Mouse (Mus musculus) forebrain, embryonic 13.5 days (tissue): ENCODE measurements around the gene Gm29427. TPM values are rescaled to one million over a fixed set of nuclear protein-coding genes. Genes with fewer than 3 reads are reported as not detected.

Source experiments
- ATAC-seq: fragments of 200-750 bp; cut with Nextera tagmentation; 2 replicates; pipeline ENCODE4 v1.8.0; 2017
- H3K27ac ChIP-seq: fragments of 300-500 bp; sonication (generic); 2 replicates; pipeline ENCODE4 v1.5.1; 2015; ENCODE audit warnings: inconsistent platforms, mild to moderate bottlenecking, moderate library complexity
- H3K27me3 ChIP-seq: fragments of 300-500 bp; sonication (generic); 2 replicates; pipeline ENCODE4 v1.6.1; 2015; ENCODE audit warnings: mild to moderate bottlenecking, inconsistent platforms
- H3K36me3 ChIP-seq: fragments of 300-500 bp; sonication (generic); 2 replicates; pipeline ENCODE4 v1.6.1; 2015; ENCODE audit warnings: mild to moderate bottlenecking, inconsistent platforms; ENCODE audit not compliant: poor library complexity, severe bottlenecking
- H3K4me1 ChIP-seq: fragments of 300-500 bp; sonication (generic); 2 replicates; pipeline ENCODE4 v1.6.1; 2015; ENCODE audit warnings: inconsistent platforms
- H3K4me2 ChIP-seq: fragments of 300-500 bp; sonication (generic); 2 replicates; pipeline ENCODE4 v1.6.1; 2015; ENCODE audit warnings: inconsistent platforms, mild to moderate bottlenecking, moderate library complexity
- H3K4me3 ChIP-seq: fragments of 300-500 bp; sonication (generic); 2 replicates; pipeline ENCODE4 v1.5.1; 2015; ENCODE audit warnings: mild to moderate bottlenecking, inconsistent platforms
- H3K9ac ChIP-seq: fragments of 300-500 bp; sonication (generic); 2 replicates; pipeline ENCODE4 v1.6.1; 2015; ENCODE audit warnings: mild to moderate bottlenecking, inconsistent platforms
- H3K9me3 ChIP-seq: fragments of 300-500 bp; sonication (generic); replicated peaks from 2 replicates; pipeline ENCODE4 v1.6.1; 2016; ENCODE audit warnings: inconsistent platforms
- WGBS: fragments of 180-500 bp; shearing (Covaris S2); methylation state at CpG from one replicate; pipeline ENCODE4 v1.1.7; 2015; 5-methylcytosine and 5-hydroxymethylcytosine counted together
- polyA plus RNA-seq: library from polyadenylated mRNA; unstranded; fragments of >200 nt; fragmentation: Nextera tagmentation; extraction: Ambion mirVana; gene quantifications from 2 replicates; pipeline ENCODE4 v1.2.1, GENCODE M21; 2015

The Gm29427 gene
- not detected in 2 replicates for polyA plus RNA-seq

GRCm38 (mm10) chr1:130715561-130716217 is at the start of gene Gm29427:
Gene Gm29427 (minus strand): TSS chr1:130715799.
- H3K27ac ChIP-seq: peak within 1 kb of the TSS; percentile 78
- H3K4me1 ChIP-seq: peaks cover 18% of the 10 kb centered on the region
- peak; percentile 92 for ATAC-seq
- no peaks in the 10 kb centered on the region for H3K27me3 ChIP-seq
- H3K4me3 ChIP-seq: peak within 1 kb of the TSS; percentile 87
- H3K9ac ChIP-seq: peak within 1 kb of the TSS; percentile 96
- peak within 1 kb of the TSS; percentile 86 for H3K4me2 ChIP-seq
- no peaks in the 10 kb centered on the region for H3K9me3 ChIP-seq
- H3K36me3 ChIP-seq: peaks cover 10% of the 10 kb centered on the region; the same call in 1 of the 2 replicates
- under 1% methylated on average over 35 of the region's 38 CpGs for WGBS

DNA sequence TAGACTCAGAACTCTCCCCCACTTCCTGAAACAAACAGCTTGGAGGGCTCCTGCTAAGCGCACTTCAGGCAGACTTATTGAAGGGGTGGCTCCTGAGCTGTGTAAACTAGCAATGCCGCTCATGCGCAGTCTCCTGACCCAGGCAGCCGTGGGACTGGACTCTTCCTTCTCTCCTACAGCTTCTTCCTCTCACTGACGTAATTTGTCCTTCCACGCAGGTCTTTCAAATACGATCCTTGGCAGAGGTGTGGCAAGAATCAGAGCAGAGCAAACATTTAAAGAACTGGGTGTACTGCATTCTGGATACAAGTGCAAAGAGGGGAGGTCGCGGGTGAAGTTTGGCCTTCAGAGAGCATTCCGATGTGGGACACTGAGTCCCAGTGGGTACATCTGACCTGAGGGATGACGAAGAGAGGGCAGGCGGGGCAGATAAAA is 48.4 kb upstream of the Gm29427 start:
- no peak for ATAC-seq
- Histone ChIP-seq H3K4me1 (no peaks in the 10 kb centered on the region), H3K9me3 (no peaks in the 10 kb centered on the region), H3K4me3 (no peak overlapping the region), H3K36me3 (no peaks in the 10 kb centered on the region), H3K9ac (no peak overlapping the region), H3K27ac (no peak overlapping the region), H3K4me2 (no peak overlapping the region), H3K27me3 (no peaks in the 10 kb centered on the region)
- 92% methylated on average over 12 of the region's 12 CpGs for WGBS

- no peak for ATAC-seq
- Histone ChIP-seq H3K27ac (no peak overlapping the region), H3K4me3 (no peak overlapping the region), H3K9me3 (no peaks in the 10 kb centered on the region), H3K4me2 (no peak overlapping the region), H3K27me3 (no peaks in the 10 kb centered on the region), H3K36me3 (no peaks in the 10 kb centered on the region), H3K9ac (no peak overlapping the region), H3K4me1 (no peaks in the 10 kb centered on the region)
- WGBS: 82% methylated on average over 3 of the region's 3 CpGs
Measured at GRCm38 (mm10) chr1:130762045-130762760, 46.6 kb upstream of the Gm29427 start.

DNA sequence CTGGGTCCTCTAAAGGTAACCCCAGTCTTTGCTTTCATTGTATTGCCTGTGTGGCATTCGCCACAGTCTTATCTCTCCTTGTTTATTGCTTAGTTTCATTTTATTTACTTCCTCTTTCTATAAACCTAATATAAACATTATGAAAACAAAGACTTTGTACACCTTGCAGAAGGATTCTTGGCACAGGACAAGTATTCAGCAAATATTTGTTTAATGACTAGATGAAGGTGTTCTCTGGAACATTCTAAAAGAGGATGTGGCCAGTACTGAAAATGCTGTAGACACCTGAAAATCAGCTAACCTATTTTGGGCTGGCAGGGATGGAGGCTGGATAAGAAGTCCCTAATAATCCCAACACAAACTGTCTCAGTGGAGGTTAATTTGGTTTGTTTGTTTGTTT is 46.0 kb upstream of the Gm29427 start:
- Histone ChIP-seq H3K9me3 (no peaks in the 10 kb centered on the region), H3K4me2 (no peak overlapping the region), H3K27ac (no peak overlapping the region), H3K36me3 (no peaks in the 10 kb centered on the region), H3K4me1 (no peaks in the 10 kb centered on the region), H3K27me3 (no peaks in the 10 kb centered on the region), H3K4me3 (no peak overlapping the region), H3K9ac (no peak overlapping the region)
- no peak for ATAC-seq
- 82% methylated on average over 1 of the region's 1 CpGs for WGBS

DNA sequence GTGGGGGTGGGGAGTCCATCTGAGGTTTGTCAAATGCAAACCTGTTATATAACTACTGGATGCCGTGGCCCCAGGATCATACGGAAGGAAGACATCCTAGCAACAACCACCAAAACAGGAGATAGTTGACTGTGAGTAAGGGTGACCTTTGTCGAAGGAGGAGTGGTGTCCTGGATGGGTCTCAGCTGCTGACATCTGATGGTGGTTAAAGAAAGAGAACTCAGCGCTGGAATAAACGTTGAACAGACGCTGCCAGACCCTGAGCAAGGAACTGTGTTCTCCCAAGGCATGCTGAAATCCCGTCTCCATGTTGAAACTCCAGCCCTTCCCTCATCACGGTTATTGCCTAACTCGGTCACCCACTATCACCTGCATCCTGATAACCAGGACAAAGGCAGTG is 44.1 kb upstream of the Gm29427 start:
- Histone ChIP-seq H3K36me3 (no peaks in the 10 kb centered on the region), H3K4me2 (no peak overlapping the region), H3K4me1 (no peaks in the 10 kb centered on the region), H3K9me3 (no peaks in the 10 kb centered on the region), H3K4me3 (no peak overlapping the region), H3K27me3 (no peaks in the 10 kb centered on the region), H3K9ac (no peak overlapping the region), H3K27ac (no peak overlapping the region)
- WGBS: 90% methylated on average over 9 of the region's 9 CpGs
- ATAC-seq: no peak

DNA sequence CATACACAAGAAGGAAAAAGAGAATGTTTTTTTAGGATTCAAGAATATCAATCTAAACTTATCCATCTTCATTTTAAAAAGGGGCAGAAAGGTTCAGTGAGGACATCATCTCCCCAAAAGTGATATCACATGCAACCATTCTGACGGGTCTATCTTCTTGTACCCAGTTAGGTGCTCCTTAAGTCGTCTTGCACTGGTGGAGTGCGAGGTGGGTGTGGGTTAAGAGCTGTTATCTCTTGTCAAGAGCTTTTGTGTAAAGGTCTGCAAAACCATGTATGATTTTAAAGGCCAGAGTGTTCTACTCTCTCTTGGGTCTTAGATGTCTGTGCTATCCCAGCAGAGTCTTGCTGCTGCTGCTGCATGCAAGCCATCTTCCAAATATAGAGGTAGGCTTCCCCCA is 31.2 kb upstream of the Gm29427 start:
- H3K4me3 ChIP-seq: no peak overlapping the region
- H3K4me2 ChIP-seq: no peak overlapping the region
- H3K4me1 ChIP-seq: no peaks in the 10 kb centered on the region
- no peak for ATAC-seq
- no peaks in the 10 kb centered on the region for H3K27me3 ChIP-seq
- no peak overlapping the region for H3K27ac ChIP-seq
- H3K36me3 ChIP-seq: no peaks in the 10 kb centered on the region
- H3K9me3 ChIP-seq: no peaks in the 10 kb centered on the region
- H3K9ac ChIP-seq: no peak overlapping the region
- WGBS: 86% methylated on average over 3 of the region's 3 CpGs

DNA sequence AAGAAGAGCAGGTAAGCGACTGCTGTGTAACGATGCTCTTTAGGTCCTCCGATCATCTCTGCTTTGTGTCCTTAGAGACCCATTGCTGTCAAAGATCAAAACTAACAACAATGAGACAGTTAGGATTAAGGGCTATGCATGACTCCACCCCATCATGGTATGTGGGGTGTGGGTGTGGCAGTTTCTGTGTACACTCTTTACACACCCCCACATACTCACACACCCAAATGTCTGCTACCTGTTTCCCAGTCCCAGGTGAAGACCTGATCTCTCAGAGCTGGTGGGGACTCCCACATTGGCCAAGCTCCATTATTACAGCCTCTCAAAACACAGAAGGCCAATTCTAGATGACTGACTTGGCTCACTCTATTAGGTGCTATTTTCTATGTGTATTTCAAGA is 30.0 kb upstream of the Gm29427 start:
- WGBS: 97% methylated on average over 3 of the region's 3 CpGs
- Histone ChIP-seq H3K27me3 (no peaks in the 10 kb centered on the region), H3K27ac (no peak overlapping the region), H3K4me2 (no peak overlapping the region), H3K9me3 (no peaks in the 10 kb centered on the region), H3K4me3 (no peak overlapping the region), H3K4me1 (no peaks in the 10 kb centered on the region), H3K9ac (no peak overlapping the region), H3K36me3 (no peaks in the 10 kb centered on the region)
- no peak for ATAC-seq

GRCm38 (mm10) chr1:130744961-130745360 is 29.4 kb upstream of the Gm29427 start:
- Histone ChIP-seq H3K36me3 (no peaks in the 10 kb centered on the region), H3K4me1 (no peaks in the 10 kb centered on the region), H3K4me2 (no peak overlapping the region), H3K4me3 (no peak overlapping the region), H3K27ac (no peak overlapping the region), H3K9ac (no peak overlapping the region), H3K9me3 (no peaks in the 10 kb centered on the region), H3K27me3 (no peaks in the 10 kb centered on the region)
- ATAC-seq: no peak
- WGBS: 85% methylated on average over 5 of the region's 5 CpGs

- Histone ChIP-seq H3K4me3 (no peak overlapping the region), H3K27ac (no peak overlapping the region), H3K27me3 (no peaks in the 10 kb centered on the region), H3K4me1 (no peaks in the 10 kb centered on the region), H3K36me3 (no peaks in the 10 kb centered on the region), H3K9me3 (no peaks in the 10 kb centered on the region), H3K4me2 (no peak overlapping the region), H3K9ac (no peak overlapping the region)
- WGBS: 80% methylated on average over 2 of the region's 2 CpGs
- no peak for ATAC-seq
Measured at GRCm38 (mm10) chr1:130744217-130744616, 28.6 kb upstream of the Gm29427 start.

DNA sequence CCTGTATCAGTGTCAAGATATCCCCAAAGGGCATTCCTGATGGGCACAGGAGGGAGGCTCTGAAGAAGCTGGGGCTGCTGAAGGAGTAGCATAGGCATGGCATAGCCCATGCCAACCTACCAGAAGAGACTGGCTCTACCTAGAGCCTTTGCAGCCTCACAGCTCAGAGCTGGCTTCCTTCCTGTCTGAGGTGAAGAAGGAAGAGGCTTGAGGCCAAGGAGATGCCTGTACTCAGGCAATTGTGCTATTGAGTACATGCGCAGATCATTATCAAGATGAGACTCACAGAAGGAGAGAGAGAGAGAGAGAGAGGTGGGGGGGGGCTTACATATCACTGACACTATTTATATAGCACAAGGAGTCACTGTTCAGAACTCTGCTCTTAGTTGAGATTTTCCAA is 28.2 kb upstream of the Gm29427 start:
- no peak for ATAC-seq
- H3K4me2 ChIP-seq: no peak overlapping the region
- no peaks in the 10 kb centered on the region for H3K9me3 ChIP-seq
- WGBS: 100% methylated on average over 1 of the region's 1 CpGs
- no peaks in the 10 kb centered on the region for H3K27me3 ChIP-seq
- H3K36me3 ChIP-seq: no peaks in the 10 kb centered on the region
- H3K9ac ChIP-seq: no peak overlapping the region
- no peak overlapping the region for H3K27ac ChIP-seq
- no peak overlapping the region for H3K4me3 ChIP-seq
- H3K4me1 ChIP-seq: no peaks in the 10 kb centered on the region

DNA sequence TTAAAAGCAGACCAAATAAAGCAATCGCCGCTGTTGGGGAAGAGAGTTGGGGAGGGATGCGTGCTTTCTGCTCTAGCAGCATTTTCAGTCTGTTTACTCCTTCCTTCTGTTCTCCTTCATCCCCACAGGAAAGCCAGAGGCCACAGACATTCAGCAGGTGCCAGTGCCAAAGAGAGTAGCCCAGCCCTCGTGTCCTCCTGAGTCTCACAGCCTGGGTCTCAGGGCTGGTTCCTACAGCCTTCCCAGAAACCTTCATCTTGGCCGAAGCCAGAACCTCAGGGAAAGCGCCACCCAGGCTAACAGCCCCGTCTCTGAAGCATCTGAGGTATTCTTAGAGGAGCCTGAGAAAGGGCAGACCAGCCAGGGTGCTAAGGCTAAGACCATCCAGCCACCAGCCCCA is 26.6 kb upstream of the Gm29427 start:
- Histone ChIP-seq H3K4me1 (no peaks in the 10 kb centered on the region), H3K36me3 (no peaks in the 10 kb centered on the region), H3K4me2 (no peak overlapping the region), H3K9ac (no peak overlapping the region), H3K9me3 (no peaks in the 10 kb centered on the region), H3K27ac (no peak overlapping the region), H3K27me3 (no peaks in the 10 kb centered on the region), H3K4me3 (no peak overlapping the region)
- WGBS: 87% methylated on average over 7 of the region's 7 CpGs
- ATAC-seq: no peak

- no peak overlapping the region for H3K27ac ChIP-seq
- H3K4me3 ChIP-seq: no peak overlapping the region
- ATAC-seq: peak; percentile 38; the same call in 1 of the 2 replicates
- no peaks in the 10 kb centered on the region for H3K36me3 ChIP-seq
- H3K27me3 ChIP-seq: no peaks in the 10 kb centered on the region
- H3K4me1 ChIP-seq: no peaks in the 10 kb centered on the region
- no peak overlapping the region for H3K4me2 ChIP-seq
- H3K9me3 ChIP-seq: no peaks in the 10 kb centered on the region
- 60% methylated on average over 15 of the region's 15 CpGs for WGBS
- no peak overlapping the region for H3K9ac ChIP-seq
Measured at GRCm38 (mm10) chr1:130740781-130741720, 25.5 kb upstream of the Gm29427 start.
